Mouse (Mus musculus) c-Kit-positive CD71-positive TER-119-positive erythroid progenitor cells, embryonic 14.5 days (primary cell): ENCODE measurements around the gene Arl4a.

ENCODE experiments used
- DNase-seq: peaks from one replicate; pipeline ENCODE4 v3.0.0-alpha.2; 2013; ENCODE audit warnings: low spot score

Gene Arl4a

GRCm38 (mm10) chr12:39957931-39958671 lies 79.7 kb downstream of the Arl4a start:
- no peak for DNase-seq

GRCm38 (mm10) chr12:39956396-39956795 lies 81.4 kb downstream of the Arl4a start:
- DNase-seq: no peak
